Mouse (Mus musculus) liver, postnatal 0 days (tissue): Measurements from ENCODE around the gene Olfm1. TPM values are rescaled to one million over a fixed set of nuclear protein-coding genes. Genes with fewer than 3 reads are reported as not detected.

Experiments
- ATAC-seq: fragments of 200-750 bp; cut with Nextera tagmentation; 2 replicates; pipeline ENCODE4 v1.8.0; 2017; ENCODE audit warnings: mild to moderate bottlenecking, moderate library complexity
- DNase-seq: peaks from one replicate; pipeline ENCODE4 v3.0.0-alpha.2; 2016
- H3K27ac ChIP-seq: fragments of 300-500 bp; sonication (generic); 2 replicates; pipeline ENCODE4 v1.5.1; 2014; ENCODE audit warnings: antibody characterized with exemption, moderate library complexity, mild to moderate bottlenecking, low read depth
- H3K27me3 ChIP-seq: fragments of 300-500 bp; sonication (generic); 2 replicates; pipeline ENCODE4 v1.6.1; 2014; ENCODE audit warnings: low read length, control low read depth, mixed read lengths; ENCODE audit not compliant: insufficient read depth
- H3K36me3 ChIP-seq: fragments of 300-500 bp; sonication (generic); replicated peaks from 2 replicates; pipeline ENCODE4 v1.6.1; 2014; ENCODE audit warnings: mild to moderate bottlenecking, control low read depth, low read length, moderate library complexity, mixed read lengths; ENCODE audit not compliant: insufficient read depth
- H3K4me1 ChIP-seq: fragments of 300-500 bp; sonication (generic); 2 replicates; pipeline ENCODE4 v1.6.1; 2014; ENCODE audit warnings: antibody characterized with exemption, mild to moderate bottlenecking, control low read depth; ENCODE audit not compliant: insufficient read depth
- H3K4me2 ChIP-seq: fragments of 300-500 bp; sonication (generic); 2 replicates; pipeline ENCODE4 v1.6.1; 2014; ENCODE audit warnings: low read depth, mild to moderate bottlenecking, low read length, moderate library complexity, mixed read lengths
- H3K4me3 ChIP-seq: fragments of 300-500 bp; sonication (generic); 2 replicates; pipeline ENCODE4 v1.5.1; 2014; ENCODE audit warnings: low read depth, low read length
- H3K9ac ChIP-seq: fragments of 300-500 bp; sonication (generic); replicated peaks from 2 replicates; pipeline ENCODE4 v1.6.1; 2014; ENCODE audit warnings: mild to moderate bottlenecking, moderate library complexity
- H3K9me3 ChIP-seq: fragments of 300-500 bp; sonication (generic); 2 replicates; pipeline ENCODE4 v1.6.1; 2016; ENCODE audit warnings: mild to moderate bottlenecking, control low read depth, low read length, mixed read lengths
- CTCF ChIP-seq: sonication (generic); IDR thresholded peaks from 2 replicates; pipeline ENCODE4 v1.5.1; 2016; ENCODE audit warnings: antibody characterized with exemption, low read depth
- EP300 ChIP-seq: IDR thresholded peaks from 2 replicates; pipeline ENCODE4 v1.6.1; 2016; ENCODE audit warnings: antibody characterized with exemption, low read depth, mild to moderate bottlenecking
- WGBS: fragments of 180-500 bp; shearing (Covaris S2); extraction: QIAGEN DNeasy Blood & Tissue Kit; methylation state at CpG from one replicate; pipeline ENCODE4 v1.1.7; 2014; ENCODE audit not compliant: insufficient replicate concordance; 5-methylcytosine and 5-hydroxymethylcytosine counted together
- polyA plus RNA-seq: library from polyadenylated mRNA; unstranded; fragments of >200 nt; fragmentation: Nextera tagmentation; extraction: Ambion mirVana; gene quantifications from 2 replicates; pipeline ENCODE4 v1.2.1, GENCODE M21; 2015

Gene Olfm1
- polyA plus RNA-seq, 1 experiment from 2014 or later = 2.4 TPM

GRCm38 (mm10) chr2:28195726-28196125 is 2.9 kb downstream of the Olfm1 start:
- WGBS = 69% methylated on average over 8 of the region's 8 CpGs
- peaks cover 43% of the 10 kb centered on the region for H3K27me3 ChIP-seq
- no peak for TF ChIP-seq CTCF
- TF ChIP-seq EP300 = no peak
- ATAC-seq (no peak), DNase-seq (no peak)
- no peak overlapping the region for H3K27ac ChIP-seq
- H3K36me3 ChIP-seq = no peaks in the 10 kb centered on the region
- H3K4me1 ChIP-seq = no peaks in the 10 kb centered on the region
- no peak overlapping the region for H3K4me3 ChIP-seq
- H3K9me3 ChIP-seq = no peaks in the 10 kb centered on the region
- no peak overlapping the region for H3K4me2 ChIP-seq
- H3K9ac ChIP-seq = no peak overlapping the region

GRCm38 (mm10) chr2:28201441-28201841 is 8.6 kb downstream of the Olfm1 start:
- TF ChIP-seq EP300 = no peak
- no peak for TF ChIP-seq CTCF
- no peak overlapping the region for H3K4me2 ChIP-seq
- H3K4me3 ChIP-seq = no peak overlapping the region
- no peaks in the 10 kb centered on the region for H3K36me3 ChIP-seq
- ATAC-seq = no peak
- 55% methylated on average over 3 of the region's 3 CpGs for WGBS
- no peak overlapping the region for H3K9ac ChIP-seq
- H3K27ac ChIP-seq = no peak overlapping the region
- peaks cover 11% of the 10 kb centered on the region; the same call in 1 of the 2 replicates for H3K4me1 ChIP-seq
- peaks cover 29% of the 10 kb centered on the region for H3K27me3 ChIP-seq
- DNase-seq = no peak
- no peaks in the 10 kb centered on the region for H3K9me3 ChIP-seq

- Histone ChIP-seq H3K4me1 (peaks cover 11% of the 10 kb centered on the region; the same call in 1 of the 2 replicates), H3K9ac (no peak overlapping the region), H3K4me2 (no peak overlapping the region), H3K36me3 (no peaks in the 10 kb centered on the region), H3K27ac (no peak overlapping the region), H3K9me3 (no peaks in the 10 kb centered on the region), H3K27me3 (peaks cover 48% of the 10 kb centered on the region), H3K4me3 (no peak overlapping the region)
- peak; percentile 41; the same call in 1 of the 2 replicates for ATAC-seq
- WGBS = 7% methylated on average over 9 of the region's 9 CpGs
- TF ChIP-seq CTCF (peak; percentile 94), EP300 (no peak)
- DNase-seq = peak; percentile 90
Observed at GRCm38 (mm10) chr2:28204167-28204566, 11.4 kb downstream of the Olfm1 start.

GRCm38 (mm10) chr2:28204677-28205466 is 12.1 kb downstream of the Olfm1 start:
- H3K4me1 ChIP-seq = peaks cover 11% of the 10 kb centered on the region; the same call in 1 of the 2 replicates

GRCm38 (mm10) chr2:28205467-28205805 is 12.6 kb downstream of the Olfm1 start:
- H3K27me3 ChIP-seq = peaks cover 51% of the 10 kb centered on the region
- peak; percentile 68 for TF ChIP-seq CTCF
- no peak for TF ChIP-seq EP300

More at GRCm38 (mm10) chr2:28204677-28205466, 12.1 kb downstream of the Olfm1 start:
- Histone ChIP-seq H3K4me3 (peak overlapping the region; percentile 44; the same call in 1 of the 2 replicates), H3K4me2 (peak overlapping the region; percentile 73), H3K36me3 (no peaks in the 10 kb centered on the region), H3K27me3 (peaks cover 50% of the 10 kb centered on the region), H3K9ac (no peak overlapping the region), H3K9me3 (no peaks in the 10 kb centered on the region), H3K27ac (no peak overlapping the region)
- ATAC-seq (no peak), DNase-seq (no peak)
- TF ChIP-seq EP300 (no peak), CTCF (no peak)
- WGBS = 13% methylated on average over 19 of the region's 19 CpGs

GRCm38 (mm10) chr2:28205870-28206421 is 13.2 kb downstream of the Olfm1 start:
- Histone ChIP-seq H3K4me3 (peak overlapping the region; percentile 44), H3K27ac (no peak overlapping the region), H3K9me3 (no peaks in the 10 kb centered on the region), H3K4me1 (peaks cover 11% of the 10 kb centered on the region; the same call in 1 of the 2 replicates), H3K27me3 (peaks cover 54% of the 10 kb centered on the region), H3K36me3 (no peaks in the 10 kb centered on the region), H3K9ac (peak overlapping the region; percentile 44), H3K4me2 (peak overlapping the region; percentile 73)
- ATAC-seq = no peak
- no peak for DNase-seq
- WGBS = 1% methylated on average over 43 of the region's 51 CpGs
- no peak for TF ChIP-seq EP300
- no peak for TF ChIP-seq CTCF

More at GRCm38 (mm10) chr2:28205467-28205805, 12.6 kb downstream of the Olfm1 start:
- H3K4me2 ChIP-seq = peak overlapping the region; percentile 73
- H3K36me3 ChIP-seq = no peaks in the 10 kb centered on the region
- peak overlapping the region; percentile 44 for H3K9ac ChIP-seq
- peak; percentile 36; the same call in 1 of the 2 replicates for ATAC-seq
- H3K9me3 ChIP-seq = no peaks in the 10 kb centered on the region
- peaks cover 11% of the 10 kb centered on the region; the same call in 1 of the 2 replicates for H3K4me1 ChIP-seq
- peak overlapping the region; percentile 44 for H3K4me3 ChIP-seq
- H3K27ac ChIP-seq = no peak overlapping the region
- DNase-seq = peak; percentile 78
- WGBS = under 1% methylated on average over 45 of the region's 49 CpGs
